Mouse (Mus musculus) retina, postnatal 7 days (tissue): ENCODE measurements at regions not wholly inside any gene's neighbourhood (a gene's known extent, or its start where the extent isn't known, plus 50 kb on each side); places are given as distances from the start of the nearest gene placed in this dataset.

Experiments
- DNase-seq: peaks from one replicate; pipeline ENCODE4 v3.0.0-alpha.2; 2012; ENCODE audit warnings: low read depth, low spot score

- no peak for DNase-seq
These were observed 214.0 kb upstream of the Amigo2 start for GRCm38 (mm10) chr15:97461060-97461459.

GRCm38 (mm10) chr15:97460360-97460719, 213.3 kb upstream of the Amigo2 start:
- DNase-seq, result no peak

GRCm38 (mm10) chr15:97459606-97460359, 212.7 kb upstream of the Amigo2 start:
- DNase-seq, result no peak

- DNase-seq, result no peak
These were observed 211.7 kb upstream of the Amigo2 start for GRCm38 (mm10) chr15:97458748-97459221.

GRCm38 (mm10) chr15:97458139-97458747, 211.2 kb upstream of the Amigo2 start:
- peak; percentile 57 for DNase-seq

GRCm38 (mm10) chr15:97457468-97457867, 210.4 kb upstream of the Amigo2 start:
- DNase-seq, result no peak

GRCm38 (mm10) chr15:97456991-97457390, 209.9 kb upstream of the Amigo2 start:
- no peak for DNase-seq

GRCm38 (mm10) chr15:97455672-97456071, 208.6 kb upstream of the Amigo2 start:
- no peak for DNase-seq

GRCm38 (mm10) chr15:97449724-97450123, 202.6 kb upstream of the Amigo2 start:
- DNase-seq, result no peak

- no peak for DNase-seq
These were observed 201.9 kb upstream of the Amigo2 start for GRCm38 (mm10) chr15:97449001-97449400.

GRCm38 (mm10) chr15:97448243-97448880, 201.3 kb upstream of the Amigo2 start:
- DNase-seq, result no peak

GRCm38 (mm10) chr15:97446181-97446580, 199.1 kb upstream of the Amigo2 start:
- DNase-seq, result no peak

- no peak for DNase-seq
These were observed 191.2 kb upstream of the Amigo2 start for GRCm38 (mm10) chr15:97438235-97438760.
